Mouse (Mus musculus): ENCODE results near the gene Slc35g1.
"Not testable (repeated sequence)": the region's sequence is repeated elsewhere in the genome, so short reads cannot be mapped to it uniquely, and the experiment has no call there.

The Slc35g1 gene

DNA sequence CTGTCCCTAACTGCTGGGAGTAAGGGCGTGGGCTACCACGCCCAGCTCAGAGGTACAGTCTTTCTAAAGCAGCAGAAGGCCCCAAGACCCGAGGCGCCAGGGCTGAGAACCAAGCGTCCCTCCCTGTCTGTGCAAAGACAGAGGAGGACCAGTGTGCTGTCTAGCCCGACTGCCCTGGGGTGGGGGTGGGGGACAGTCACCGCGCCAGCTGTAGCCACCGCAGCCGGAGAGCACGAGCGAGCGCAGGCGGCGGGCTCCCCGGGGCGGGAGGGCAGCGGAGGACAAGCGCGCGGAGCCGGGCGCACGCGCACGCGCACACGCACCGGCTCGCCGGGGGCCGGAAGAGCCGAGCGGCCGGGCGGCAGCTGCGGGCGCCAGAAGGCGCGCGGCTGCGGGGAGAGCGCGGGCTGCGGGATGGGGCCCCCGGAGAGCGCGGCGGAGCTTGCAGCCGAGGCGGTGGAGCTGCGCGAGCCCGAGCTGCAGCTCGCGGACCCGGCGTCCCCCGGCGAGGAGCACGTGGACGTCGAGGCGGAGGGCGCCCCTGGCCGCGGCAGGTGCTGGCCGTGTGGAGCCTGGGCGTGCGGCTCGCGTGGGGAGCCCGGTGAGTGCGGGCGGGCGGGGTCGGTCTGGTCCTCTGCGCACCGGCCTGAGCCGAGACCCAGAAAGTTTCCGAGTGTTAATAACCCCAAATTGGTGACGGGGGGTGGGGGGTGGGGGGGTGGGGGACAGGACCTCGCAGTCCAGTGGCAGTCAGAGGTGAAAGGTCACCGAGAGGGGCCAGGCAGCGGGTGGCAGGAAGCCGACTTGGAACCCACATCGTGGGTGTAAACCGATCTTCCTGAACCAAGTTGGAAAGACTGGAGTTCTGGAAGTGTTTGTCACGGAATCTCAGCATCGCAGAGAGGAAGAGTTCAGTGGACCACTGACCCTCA lies at the start of gene Slc35g1:
Gene Slc35g1 (plus strand): TSS at position 280 of the 932 bp plus-strand sequence.
- DNase-seq (ENCODE audit: low read depth): peak; percentile 42

DNA sequence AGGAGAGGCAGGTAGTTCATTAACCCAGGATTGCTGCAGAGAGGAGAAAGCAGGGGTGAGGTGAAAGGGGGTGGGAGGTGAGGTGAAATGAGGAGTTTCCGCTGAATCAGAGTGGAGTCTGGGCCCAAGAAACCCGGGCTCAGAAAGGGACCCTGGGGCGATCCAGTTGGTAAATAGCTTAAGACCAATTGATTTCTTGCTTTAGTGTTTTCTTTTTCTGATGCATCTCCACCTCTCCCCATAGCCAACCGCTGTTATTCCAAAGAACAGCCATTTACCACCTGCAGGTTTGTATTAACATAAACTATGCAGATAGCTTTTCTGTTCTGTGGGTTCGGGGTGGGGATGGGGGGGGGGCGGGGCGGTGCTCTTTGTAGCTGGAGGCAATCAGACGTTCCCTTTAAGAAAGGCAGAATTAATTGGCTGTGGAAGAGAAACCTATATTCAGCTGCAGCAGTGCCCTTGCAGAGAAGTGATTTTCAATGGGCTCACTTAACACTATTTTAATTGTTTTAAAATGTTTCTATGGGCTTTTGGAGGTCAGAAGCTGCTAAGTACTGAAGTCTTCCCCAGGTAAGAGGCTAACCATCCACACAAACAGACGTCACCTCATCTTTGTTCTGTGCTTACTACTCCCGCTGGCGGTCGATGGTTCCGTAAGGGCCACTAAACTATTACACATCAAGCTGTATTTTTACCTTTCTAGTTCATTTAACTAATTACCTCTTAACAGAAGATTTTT lies 47.3 kb upstream of the Slc35g1 start:
- no peak for DNase-seq (ENCODE audit: low read depth)

DNA sequence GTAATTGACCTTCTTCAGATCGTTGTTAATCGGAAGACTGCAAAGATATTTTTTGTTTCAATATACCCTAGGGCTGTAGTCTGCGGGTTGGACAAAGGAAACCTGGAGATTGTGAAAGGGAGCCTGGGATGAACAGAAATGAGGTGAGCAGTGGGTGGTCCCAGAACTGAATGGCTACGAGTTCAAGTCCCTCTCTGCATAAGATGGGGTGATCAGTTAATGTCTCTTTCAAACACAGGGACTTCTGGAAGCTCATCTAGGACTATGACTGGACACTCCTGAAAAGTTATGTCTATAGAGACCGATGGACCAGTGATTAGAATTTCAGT lies 46.8 kb upstream of the Slc35g1 start:
- no peak for DNase-seq (ENCODE audit: low read depth)

DNA sequence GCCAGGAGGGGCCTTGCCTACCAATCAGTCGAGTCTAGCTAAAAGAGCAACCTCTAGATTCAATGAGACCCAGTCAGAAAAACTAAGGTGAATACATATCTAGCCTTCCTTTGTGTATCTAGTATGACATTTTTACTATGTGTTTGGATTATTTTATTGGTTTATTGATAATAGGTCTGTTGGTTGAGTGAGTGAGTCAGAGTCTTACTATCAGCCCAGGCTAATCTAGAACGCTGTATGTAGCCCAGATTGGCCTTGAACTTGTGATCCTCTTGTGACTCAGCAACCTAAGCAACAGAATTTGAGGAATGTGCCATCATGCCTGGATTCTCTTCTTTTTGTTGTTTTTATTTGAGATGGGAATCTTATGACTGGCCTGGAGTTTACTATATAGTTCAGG lies 44.6 kb upstream of the Slc35g1 start:
- DNase-seq (ENCODE audit: low read depth): no peak

DNA sequence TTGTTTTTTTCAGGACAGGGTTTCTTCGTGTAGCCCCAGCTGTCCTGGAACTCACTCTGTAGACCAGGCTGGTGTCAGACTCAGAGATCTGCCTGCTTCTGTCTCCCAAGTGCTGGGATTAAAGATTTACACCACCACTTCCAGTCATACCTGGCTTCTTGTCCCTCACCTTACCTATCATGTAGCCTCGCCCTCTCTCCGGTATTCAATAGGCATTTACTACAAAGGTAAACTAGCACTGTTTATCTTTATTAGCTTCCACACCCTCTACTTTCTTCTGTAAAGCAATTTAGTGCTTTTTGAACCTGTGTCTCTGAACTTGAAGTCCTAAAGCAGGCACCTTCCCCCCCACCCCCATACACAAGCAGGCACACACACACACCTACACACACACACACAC lies 44.1 kb upstream of the Slc35g1 start:
- DNase-seq (ENCODE audit: low read depth): no peak

DNA sequence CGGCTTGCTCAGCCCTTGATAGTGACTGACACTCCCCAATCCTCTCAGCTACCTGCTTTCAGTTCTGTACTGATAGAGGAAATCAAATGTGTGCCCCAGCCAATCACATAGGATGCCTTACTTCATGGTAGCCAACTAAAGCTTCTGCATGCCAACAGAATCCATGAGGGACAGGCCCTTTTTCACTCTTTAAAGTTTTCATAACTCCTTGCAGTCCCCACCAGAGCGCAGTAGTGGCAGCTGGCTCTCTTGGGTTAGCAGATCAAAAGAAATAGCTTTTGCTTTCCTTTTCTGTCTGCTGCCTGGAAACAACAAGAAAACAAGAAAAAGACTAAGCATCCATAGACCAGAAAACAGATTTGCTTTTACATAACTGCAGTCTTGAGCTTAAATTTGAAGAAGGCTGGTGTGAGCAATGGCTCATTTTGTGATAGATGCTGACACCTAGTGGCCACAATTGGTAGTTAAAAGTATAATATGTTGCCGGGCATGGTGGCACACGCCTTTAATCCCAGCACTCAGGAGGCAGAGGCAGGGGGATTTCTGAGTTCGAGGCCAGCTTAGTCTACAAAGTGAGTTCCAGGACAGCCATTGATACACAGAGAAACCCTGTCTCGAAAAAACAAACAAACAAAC lies 43.2 kb upstream of the Slc35g1 start:
- peak; percentile 45 for DNase-seq (ENCODE audit: low read depth)

DNA sequence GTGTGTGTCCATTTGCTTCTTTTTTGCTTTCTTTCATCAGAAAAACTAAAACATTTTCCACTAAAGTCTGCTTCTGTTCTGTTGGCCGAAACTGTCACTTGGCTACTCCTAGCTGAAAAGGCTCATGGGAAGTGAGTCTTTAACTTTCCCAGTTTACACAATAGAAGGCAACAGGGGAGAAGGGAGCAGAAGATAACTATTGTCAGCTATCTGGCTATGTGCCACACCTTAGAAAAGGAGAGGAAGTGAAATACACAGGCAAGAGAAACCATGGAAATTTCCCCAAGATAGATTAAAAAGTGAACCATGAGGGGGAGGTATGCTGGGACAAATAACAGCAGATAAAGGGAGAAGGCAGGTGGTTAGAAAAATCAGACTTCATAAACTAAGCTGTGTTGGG lies 41.5 kb upstream of the Slc35g1 start:
- DNase-seq (ENCODE audit: low read depth): no peak

DNA sequence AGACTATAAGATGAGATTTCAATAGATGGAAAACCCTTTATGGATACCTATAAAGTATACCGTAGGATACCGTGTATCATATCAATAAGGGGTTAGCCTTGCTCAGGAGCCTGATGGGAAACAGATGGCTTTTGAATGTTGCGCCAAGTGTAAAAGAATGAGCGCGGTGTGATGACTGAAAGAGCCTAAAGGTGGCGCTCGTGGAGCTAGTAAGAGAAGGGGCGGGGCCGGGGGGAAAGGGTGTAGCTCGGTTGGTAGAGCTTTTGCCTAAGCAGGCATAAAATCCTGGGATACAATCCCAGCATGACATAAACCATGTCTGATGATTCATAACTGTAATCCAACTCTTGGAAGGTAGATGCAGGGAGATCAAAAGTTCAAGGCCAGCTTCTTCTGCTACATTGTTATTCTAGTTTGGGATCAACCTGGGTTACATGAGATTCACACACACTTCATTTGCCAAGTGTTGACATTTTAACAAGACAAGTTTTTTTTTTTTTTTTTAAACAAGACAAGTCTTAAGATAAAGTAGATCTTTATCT lies 40.9 kb upstream of the Slc35g1 start:
- no peak for DNase-seq (ENCODE audit: low read depth)

DNA sequence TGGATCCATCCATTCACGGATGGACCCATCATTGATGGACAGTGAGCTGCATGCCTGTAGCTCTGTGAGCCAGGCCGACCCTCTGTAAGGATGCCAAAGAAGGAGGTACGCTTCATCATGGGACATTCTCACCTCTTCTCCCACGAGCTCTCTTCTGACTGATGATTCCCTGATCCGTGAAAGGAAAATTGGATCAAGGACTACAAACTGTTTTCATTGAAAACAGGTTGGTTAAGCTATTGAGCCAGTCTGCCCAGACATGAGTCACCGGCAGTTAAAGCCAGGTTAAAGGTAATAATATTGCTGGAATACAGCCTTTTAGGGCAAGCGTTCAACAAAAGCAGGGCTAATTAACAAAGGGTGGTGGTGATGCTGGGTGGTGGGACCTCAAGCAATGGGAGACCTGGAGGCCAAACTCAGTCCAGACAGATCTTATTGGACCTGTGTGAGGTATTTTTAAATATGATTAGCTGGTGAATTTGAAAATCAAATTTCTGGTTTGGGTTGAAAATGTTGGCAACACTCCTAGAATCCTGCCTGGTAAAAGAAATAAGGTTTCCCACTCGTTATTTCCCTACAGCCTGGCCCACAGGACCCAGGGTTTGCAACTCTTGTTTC lies 39.5 kb upstream of the Slc35g1 start:
- no peak for DNase-seq (ENCODE audit: low read depth)

DNA sequence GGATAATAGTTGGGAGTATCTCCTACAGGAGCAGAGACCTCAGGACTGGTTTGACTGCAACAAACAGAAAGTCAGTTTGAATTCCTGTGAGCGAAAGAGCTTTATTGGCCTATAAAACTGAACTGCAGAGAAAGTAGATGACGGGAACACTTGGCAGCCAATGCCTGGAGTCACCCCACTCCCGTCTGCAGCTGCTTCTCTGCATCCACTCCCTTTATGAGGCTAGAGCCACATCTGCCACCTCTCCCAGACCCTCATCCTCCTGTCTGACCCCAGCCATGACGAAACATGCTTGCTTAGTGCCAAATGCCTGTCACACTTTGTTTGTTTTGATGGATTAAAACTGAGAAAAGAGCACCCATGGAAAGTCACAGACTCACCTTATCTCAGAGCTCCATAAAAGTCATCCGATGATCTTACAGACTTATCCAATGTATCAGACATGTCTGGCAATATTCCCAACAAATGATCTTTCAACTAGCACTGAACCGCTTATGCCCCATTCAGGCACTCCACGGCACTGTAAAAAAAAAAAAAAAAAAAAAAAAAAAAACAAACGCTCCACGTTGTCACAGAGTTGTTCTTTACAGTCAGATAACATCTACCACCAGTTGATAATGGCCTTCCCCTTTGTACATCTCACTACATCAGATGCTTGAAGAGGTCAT lies 37.7 kb upstream of the Slc35g1 start:
- no peak for DNase-seq (ENCODE audit: low read depth)

DNA sequence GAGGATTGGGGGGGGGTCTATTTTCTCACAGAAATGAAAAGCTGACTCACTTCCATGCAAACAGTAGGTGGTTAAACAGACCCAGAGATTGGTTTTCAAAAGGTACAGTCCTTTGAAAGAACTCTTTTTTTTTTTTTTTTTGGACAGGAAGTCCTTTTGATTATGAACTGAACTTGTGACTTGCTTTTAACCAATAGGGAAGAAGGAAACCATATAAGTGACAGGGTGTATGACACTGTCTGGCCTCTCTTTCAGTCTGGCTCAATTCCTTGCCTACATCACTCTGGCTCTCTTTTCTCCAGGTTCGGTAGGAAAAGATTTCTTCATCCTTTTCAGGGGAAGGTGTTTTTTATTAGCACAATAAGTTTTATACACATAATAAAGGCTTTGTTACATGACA lies 36.5 kb upstream of the Slc35g1 start:
- DNase-seq (ENCODE audit: low read depth): no peak

DNA sequence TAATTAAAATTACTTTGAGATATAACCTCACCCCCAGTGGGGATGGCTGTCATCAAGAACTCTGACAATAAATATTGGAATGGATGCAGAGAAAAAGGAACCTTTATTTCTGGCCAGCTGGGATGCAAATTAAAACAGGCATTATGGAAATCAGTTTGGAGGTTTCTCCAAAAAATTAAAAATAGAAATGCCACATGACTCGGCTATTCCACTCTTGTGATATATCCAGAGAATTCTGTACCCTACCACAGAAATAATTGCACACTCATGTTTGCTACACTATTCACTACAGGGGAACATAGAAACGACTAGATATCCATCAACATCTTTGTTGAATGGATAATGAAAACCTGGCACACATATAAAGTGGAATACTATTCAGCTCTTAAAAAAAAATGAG lies 33.9 kb upstream of the Slc35g1 start:
- DNase-seq (ENCODE audit: low read depth): no peak

DNA sequence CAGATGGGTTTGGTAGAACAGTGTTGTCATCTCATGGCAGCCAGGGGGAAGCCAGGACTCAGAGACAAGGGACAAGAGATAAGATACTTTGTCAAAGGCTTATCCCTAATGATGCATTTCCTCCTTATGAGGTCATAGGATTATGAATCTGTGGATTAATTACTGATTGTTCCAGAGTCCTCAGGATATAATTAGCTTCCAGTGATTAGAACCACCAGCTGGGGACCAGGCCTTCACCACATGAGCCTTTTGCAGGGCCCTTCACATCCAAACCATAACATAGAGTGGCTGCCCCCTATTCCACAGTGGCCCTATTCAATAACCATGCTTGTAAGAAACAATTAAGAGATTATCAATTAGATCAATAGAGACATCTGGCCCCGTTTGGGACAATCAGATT lies 32.4 kb upstream of the Slc35g1 start:
- no peak for DNase-seq (ENCODE audit: low read depth)

DNA sequence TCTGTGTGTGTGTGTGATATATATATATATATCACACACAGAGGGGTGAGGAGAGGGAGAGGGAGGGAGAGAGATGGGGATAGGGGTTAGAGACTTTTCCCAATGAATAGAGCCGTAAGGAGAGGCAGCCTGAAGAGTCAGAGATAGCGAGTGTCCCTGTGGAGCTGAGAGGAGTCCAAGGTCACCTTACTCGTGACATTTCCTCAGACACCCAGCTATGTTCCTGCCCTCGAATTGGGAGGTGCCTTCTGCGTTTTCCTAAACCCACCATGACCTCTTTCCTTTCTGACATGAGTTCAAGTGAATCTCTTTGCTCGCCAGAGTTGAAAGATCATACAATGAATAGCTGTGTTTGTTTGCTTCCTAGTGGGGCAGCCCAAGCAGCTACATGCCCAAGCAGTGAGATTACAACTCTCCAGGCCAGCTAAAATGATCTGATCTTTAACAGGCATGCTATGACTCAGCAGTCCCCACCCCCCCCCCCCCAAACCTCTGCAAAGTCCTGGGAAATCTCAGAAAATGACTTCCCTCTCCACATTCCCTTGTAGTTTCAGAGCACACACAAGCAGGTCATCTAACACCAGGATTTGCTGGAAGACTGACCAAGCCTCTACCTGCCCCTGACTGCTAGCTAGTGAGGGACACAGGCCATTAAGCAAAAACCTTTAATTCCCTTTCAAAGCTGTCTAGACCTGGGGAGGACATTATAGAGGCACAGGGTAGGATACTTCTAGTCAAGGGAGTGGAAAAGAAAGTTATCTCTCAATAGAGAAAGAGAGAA lies 31.7 kb upstream of the Slc35g1 start:
- no peak for DNase-seq (ENCODE audit: low read depth)

DNA sequence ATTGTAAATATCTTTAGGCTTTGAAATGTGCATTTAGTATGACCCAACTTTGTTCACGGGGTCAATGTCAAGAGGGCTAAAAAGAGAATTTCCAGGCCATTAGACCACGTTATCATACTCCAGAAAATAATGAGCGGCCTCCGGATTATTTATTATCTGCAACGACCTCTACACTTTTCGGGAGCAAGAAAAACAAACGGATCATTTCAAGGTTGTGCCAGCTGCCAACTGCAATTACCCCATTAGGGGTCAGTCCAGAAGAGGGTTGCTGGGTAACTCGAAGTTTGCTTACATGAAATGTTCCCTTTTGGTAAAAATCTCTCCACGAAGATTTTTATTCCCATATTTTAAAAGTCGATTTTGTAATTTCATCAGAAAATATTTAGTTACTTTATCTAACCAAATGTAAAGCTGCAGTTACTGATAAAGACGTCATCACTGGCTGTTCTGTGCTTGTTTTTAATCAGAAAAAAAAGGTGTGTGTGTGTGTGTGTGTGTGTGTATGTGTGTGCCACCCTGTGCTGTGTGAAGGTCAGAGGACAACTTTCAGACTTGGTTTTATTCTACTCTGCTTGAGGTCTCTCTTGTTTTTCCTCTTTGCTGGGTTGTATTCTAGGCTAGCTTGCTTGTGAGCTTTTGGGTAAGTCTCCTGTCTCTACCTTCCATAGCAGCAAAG lies 30.7 kb upstream of the Slc35g1 start:
- DNase-seq (ENCODE audit: low read depth): no peak

DNA sequence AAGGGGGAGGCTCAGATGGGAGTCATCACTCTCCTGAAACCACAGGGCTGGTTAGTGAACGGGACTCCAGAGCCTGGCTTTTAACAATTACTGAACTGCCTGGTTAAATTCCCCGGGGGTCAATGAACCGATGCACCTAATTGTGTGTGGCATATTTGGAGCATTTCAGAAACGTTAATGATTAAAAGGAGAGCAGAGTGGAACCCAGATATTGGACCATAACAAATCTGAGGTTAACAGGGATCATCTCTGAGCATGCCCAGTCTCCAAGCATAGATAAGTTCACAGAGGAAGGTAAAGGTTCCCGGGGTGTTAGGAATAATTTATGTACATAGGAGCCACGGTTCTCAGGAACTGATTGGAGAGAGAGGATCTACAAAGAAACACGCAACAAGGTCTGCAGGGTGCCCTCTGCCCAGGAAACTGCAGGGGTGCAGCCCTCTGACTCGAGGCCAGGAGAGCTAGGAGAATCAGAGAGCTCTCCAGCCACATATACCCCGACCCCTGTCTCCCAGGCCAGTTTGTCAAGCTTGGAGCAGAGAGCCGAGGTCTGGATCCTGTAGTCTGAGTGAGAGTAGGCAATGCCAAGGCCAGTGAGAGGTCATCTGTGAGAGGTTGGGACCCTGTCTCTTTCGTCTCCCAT lies 23.2 kb upstream of the Slc35g1 start:
- no peak for DNase-seq (ENCODE audit: low read depth)

DNA sequence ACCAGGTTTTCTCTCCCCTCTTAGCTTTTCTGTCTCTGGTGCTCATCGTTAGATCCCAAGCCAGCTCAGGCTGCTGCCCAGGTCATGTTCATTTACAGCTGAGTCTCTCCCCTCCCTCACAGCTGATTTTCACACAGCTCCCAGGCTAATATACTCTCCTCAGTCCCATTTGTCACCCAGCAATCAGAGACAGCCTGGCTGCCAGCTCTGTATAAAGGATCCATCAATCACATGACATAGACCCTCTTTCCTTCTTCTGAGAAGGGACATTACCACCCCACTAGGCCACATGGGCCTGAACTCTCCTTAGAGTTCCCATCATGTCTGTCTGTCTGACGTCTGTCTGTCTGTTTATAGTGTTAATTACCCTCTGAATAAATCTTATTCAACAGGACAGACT lies 22.4 kb upstream of the Slc35g1 start:
- no peak for DNase-seq (ENCODE audit: low read depth)

DNA sequence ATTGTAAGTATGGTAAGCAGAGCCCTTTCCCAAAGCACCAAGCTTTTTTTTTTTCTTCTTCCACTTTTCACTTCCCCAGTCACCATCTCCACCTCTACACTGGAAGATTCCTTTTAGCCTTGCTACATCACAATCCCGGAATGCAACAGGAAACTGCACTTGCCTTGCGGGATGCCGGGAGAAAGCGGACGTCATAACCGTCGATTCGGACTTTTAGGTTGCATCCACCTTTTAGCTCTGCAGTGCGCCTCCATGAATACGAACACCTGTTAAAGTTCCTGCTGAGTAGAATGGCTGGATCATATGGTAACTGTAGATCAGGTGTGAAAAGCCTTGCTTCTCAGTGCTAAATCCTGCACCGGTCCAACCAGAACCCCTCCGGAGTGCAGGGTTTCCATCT lies 12.0 kb upstream of the Slc35g1 start:
- no peak for DNase-seq (ENCODE audit: low read depth)

DNA sequence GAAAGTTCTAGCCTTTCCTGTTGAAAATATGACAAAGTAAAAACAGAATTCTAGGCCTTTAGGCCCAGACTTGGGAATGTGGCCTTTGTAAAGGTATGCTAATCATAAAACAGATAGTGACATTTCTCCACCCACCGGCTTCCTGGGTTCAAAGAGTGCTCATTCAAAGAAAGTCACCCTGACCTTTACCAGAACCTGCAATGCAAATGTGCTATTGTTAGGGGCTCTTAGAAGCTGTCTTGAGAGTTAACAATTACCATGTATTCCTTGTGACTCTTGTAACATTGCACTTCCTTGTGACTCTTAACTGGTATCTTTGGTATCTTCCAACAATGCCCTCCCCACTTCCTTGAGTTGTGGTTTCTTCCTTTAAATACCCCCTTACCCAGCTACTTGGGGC lies 8.8 kb upstream of the Slc35g1 start:
- not testable (repeated sequence) for DNase-seq (ENCODE audit: low read depth)

DNA sequence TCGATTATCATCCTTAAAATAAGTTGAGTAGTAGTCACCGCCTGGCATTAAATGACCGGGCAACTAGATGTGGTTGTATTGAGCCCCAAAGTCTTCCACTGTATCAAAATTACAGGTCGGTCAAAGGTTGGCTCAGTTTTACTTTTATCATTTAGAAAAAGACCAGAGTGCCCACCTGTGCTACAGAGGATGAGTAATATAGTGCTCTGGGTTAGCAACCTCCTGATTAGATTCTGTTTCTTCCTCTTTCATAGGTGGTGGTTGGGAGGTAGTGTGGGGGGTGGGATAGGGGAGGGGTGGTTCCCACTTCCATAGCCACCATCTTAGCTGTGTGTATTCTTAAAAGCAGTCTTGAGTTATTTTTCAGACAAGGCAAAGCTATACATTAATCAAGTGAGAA lies 7.9 kb upstream of the Slc35g1 start:
- DNase-seq (ENCODE audit: low read depth): no peak

Data from c-Kit-positive CD71-negative TER-119-negative erythroid progenitor cells, embryonic 14.5 days (primary cell).